Mouse (Mus musculus) G1E (cell line): ENCODE results near the gene Ndufa4l2.

Experiments
- CTCF ChIP-seq: IDR thresholded peaks from 2 replicates; pipeline ENCODE4 v1.5.1; 2012; ENCODE audit warnings: low read depth, low read length, inconsistent platforms, mixed read lengths
- GATA1 ChIP-seq: IDR thresholded peaks from 2 replicates; pipeline ENCODE4 v1.6.1; 2012; ENCODE audit warnings: borderline replicate concordance, low read length, inconsistent platforms, mixed read lengths
- GATA2 ChIP-seq: IDR thresholded peaks from 2 replicates; pipeline ENCODE4 v1.6.1; 2012; ENCODE audit warnings: low read depth, low read length, inconsistent platforms, borderline replicate concordance
- POLR2AphosphoS5 ChIP-seq: IDR thresholded peaks from 2 replicates; pipeline ENCODE4 v1.6.1; 2012; ENCODE audit warnings: low read depth, low read length, inconsistent platforms; ENCODE audit not compliant: insufficient replicate concordance
- TAL1 ChIP-seq: conservative IDR thresholded peaks from 2 replicates; pipeline ENCODE4 v1.6.1; 2012; ENCODE audit warnings: low read depth, low read length, inconsistent platforms, mixed read lengths

- TF ChIP-seq CTCF (no peak), GATA1 (no peak), POLR2AphosphoS5 (no peak), TAL1 (no peak), GATA2 (no peak)
These were observed 16.8 kb downstream of the Ndufa4l2 start for GRCm38 (mm10) chr10:127531548-127531947.
